Mouse (Mus musculus): ENCODE measurements around the gene Prune1.

GRCm38 (mm10) chr3:95224295-95224694 is 57.6 kb downstream of the Prune1 start:
- TF ChIP-seq NRF1 (IDR thresholded peaks at IDR 0.05; ENCODE audit: low read depth, low read length) (no peak), CHD1 (IDR thresholded peaks at IDR 0.05; ENCODE audit: low read depth, low read length) (no peak), CTCF (conservative IDR thresholded peaks at IDR 0.05 in 1 of 2, IDR thresholded peaks at IDR 0.05 in 1 of 2; ENCODE audit: low read depth in 2 of 2, low read length in 2 of 2) (no peak), TCF12 (IDR thresholded peaks at IDR 0.05; ENCODE audit: low read depth, low read length) (no peak), MAX (IDR thresholded peaks at IDR 0.05; ENCODE audit: low read length) (no peak)
